In the genomic region with DNA sequence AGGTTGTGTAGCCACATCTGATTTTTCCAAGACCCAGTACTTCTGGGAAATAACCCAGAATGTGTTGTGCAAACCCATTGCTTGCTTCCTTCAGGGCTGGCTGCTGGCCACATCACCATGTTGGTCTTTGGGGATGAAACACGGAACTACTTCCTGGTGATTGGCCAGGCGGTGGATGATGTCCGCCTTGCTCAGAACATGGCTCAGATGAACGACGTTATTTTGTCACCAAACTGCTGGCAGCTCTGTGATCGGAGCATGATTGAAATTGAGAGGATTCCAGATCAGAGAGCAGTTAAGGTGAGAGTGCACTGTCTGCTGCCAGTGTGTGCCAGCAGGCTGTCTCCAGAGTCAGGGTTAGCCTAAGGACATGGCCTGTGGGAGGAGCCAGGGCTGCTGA, we compare ENCODE assay signal across 14 mouse cellular contexts. TPM values are rescaled to one million over a fixed set of nuclear protein-coding genes. Genes with fewer than 3 reads are reported as not detected.
DNase-seq lines count a peak whose midpoint lies in the region; ATAC-seq lines count a peak whose summit lies in the region.
"Had no signal": no experiment of that assay in that cellular context is flagged by ENCODE, and none has a peak within 500 bp of the region (broad histone marks: within the 10 kb centered on the region; RNA-seq: fewer than 3 reads in every experiment).

No protein-coding gene starts in this region.

- H3K9me3 ChIP-seq in heart, embryonic 12.5 days (replicated peaks), result no peaks in the 10 kb centered on the region
- H3K9me3 ChIP-seq: liver, embryonic 13.5 days had no signal

- no peak for ATAC-seq in heart, embryonic 12.5 days (ENCODE audit: insufficient number of reproducible peaks, low FRiP score)
- ATAC-seq in granulocyte monocyte progenitor cell, adult 5-6 weeks (replicated peaks; ENCODE audit: poor library complexity, severe bottlenecking), result no peak
- ATAC-seq: forebrain, postnatal 0 days had no signal

- no peak overlapping the region for H3K4me2 ChIP-seq in heart, embryonic 12.5 days
- H3K4me2 ChIP-seq: liver, embryonic 13.5 days had no signal

- no peaks in the 10 kb centered on the region for H3K4me1 ChIP-seq in heart, embryonic 12.5 days (replicated peaks)
- H3K4me1 ChIP-seq: liver, embryonic 13.5 days had no signal

- DNase-seq in heart, adult 8-10 months (ENCODE audit: low spot score), result peak; percentile 13
- DNase-seq in adipocyte (ENCODE audit: low spot score), result peak; percentile 92
- DNase-seq in adrenal gland, postnatal 14 days, result peak; percentile 75
- peak; percentile 32 to 40 for DNase-seq in heart, postnatal 36 days
- no peak for DNase-seq in testis, postnatal 14 days (ENCODE audit: low spot score)
- DNase-seq: cerebellum, adult 18-20 months; embryo, embryonic 11 days; forebrain, postnatal 0 days; liver, embryonic 13.5 days had no signal

- no peaks in the 10 kb centered on the region for H3K36me3 ChIP-seq in heart, embryonic 12.5 days
- H3K36me3 ChIP-seq: liver, embryonic 13.5 days had no signal

- H3K27me3 ChIP-seq in heart, embryonic 12.5 days (replicated peaks), result no peaks in the 10 kb centered on the region
- H3K27me3 ChIP-seq: liver, embryonic 13.5 days had no signal

- WGBS in heart, embryonic 12.5 days, result 83% methylated on average over 6 of the region's 6 CpGs

- H3K4me3 ChIP-seq in heart, embryonic 12.5 days, result no peak overlapping the region
- H3K4me3 ChIP-seq: layer of hippocampus, adult 2 months; liver, embryonic 13.5 days had no signal

- intact Hi-C loops in heart, postnatal 36 days (cut with DNase I), result no loop called here

- H3K27ac ChIP-seq in heart, embryonic 12.5 days (ENCODE audit: poor library complexity, severe bottlenecking), result no peak overlapping the region
- H3K27ac ChIP-seq: layer of hippocampus, adult 2 months; liver, embryonic 13.5 days; stomach, postnatal 0 days had no signal

- no peak overlapping the region for H3K9ac ChIP-seq in heart, embryonic 12.5 days
- H3K9ac ChIP-seq: forebrain, postnatal 0 days; liver, embryonic 13.5 days had no signal

RNA-seq across cellular contexts. Expression of gene Adcy10, which starts 25.2 kb away (rescaled TPM):
- total RNA-seq in heart, adult 8-10 months (2022), result not detected
- not detected in 2 replicates for polyA plus RNA-seq in heart, embryonic 12.5 days (2016; fragmentation: Nextera tagmentation; extraction: Ambion mirVana)
- 0.11 TPM in 2 replicates for total RNA-seq in adrenal gland, postnatal 14 days (2021)
- not detected for total RNA-seq in heart, postnatal 36 days (2021)
- total RNA-seq in granulocyte monocyte progenitor cell, adult 5-6 weeks (2014; fragmentation: Nextera tagmentation), result 0.21 TPM in 1 of 2 replicates, not detected in the other
- 0.93 TPM in 1 of 2 replicates, not detected in the other for total RNA-seq in granulocyte monocyte progenitor cell, adult 5-6 weeks (2017)
- total RNA-seq: forebrain, postnatal 0 days had no signal
- polyA plus RNA-seq: heart, embryonic 16.5 days; stomach, postnatal 0 days had no signal

RNA-seq across cellular contexts. Expression of gene Mpc2, which starts 49.7 kb away (rescaled TPM):
- total RNA-seq in heart, adult 8-10 months (2022), result 100 to 1,000 TPM; 565 to 633 (median 602) TPM
- 226 TPM in 2 replicates for polyA plus RNA-seq in heart, embryonic 12.5 days (2016; fragmentation: Nextera tagmentation; extraction: Ambion mirVana)
- total RNA-seq in adrenal gland, postnatal 14 days (2021), result 311 and 341 TPM in 2 replicates
- total RNA-seq in heart, postnatal 36 days (2021), result 100 to 1,000 TPM; 580 to 663 TPM
- total RNA-seq in granulocyte monocyte progenitor cell, adult 5-6 weeks (2014; fragmentation: Nextera tagmentation), result 106 and 109 TPM in 2 replicates
- total RNA-seq in granulocyte monocyte progenitor cell, adult 5-6 weeks (2017), result 107 and 114 TPM in 2 replicates

RNA-seq across cellular contexts. Expression of gene Dcaf6, which starts 49.9 kb away (rescaled TPM):
- total RNA-seq in heart, adult 8-10 months (2022), result 100 to 1,000 TPM; 103 to 113 (median 109) TPM
- 17.9 and 18.7 TPM in 2 replicates for polyA plus RNA-seq in heart, embryonic 12.5 days (2016; fragmentation: Nextera tagmentation; extraction: Ambion mirVana)
- 44.5 and 46.5 TPM in 2 replicates for total RNA-seq in adrenal gland, postnatal 14 days (2021)
- total RNA-seq in heart, postnatal 36 days (2021), result 100 to 1,000 TPM; 104 to 106 TPM
- 5.9 and 6.6 TPM in 2 replicates for total RNA-seq in granulocyte monocyte progenitor cell, adult 5-6 weeks (2014; fragmentation: Nextera tagmentation)
- 7.8 and 8.7 TPM in 2 replicates for total RNA-seq in granulocyte monocyte progenitor cell, adult 5-6 weeks (2017)
